Mouse (Mus musculus) ES-Bruce4 (cell line): ENCODE measurements around the gene Elf2.
A peak's percentile ranks its signal among the peaks of the same experiment; 100 is the strongest.

Experiments
- CTCF ChIP-seq: IDR thresholded peaks from one replicate; pipeline ENCODE4 v1.8.1; 2011; ENCODE audit warnings: low read depth, low read length
- EP300 ChIP-seq: IDR thresholded peaks from 2 replicates; pipeline ENCODE4 v1.6.1; 2011; ENCODE audit warnings: low read depth, low read length; ENCODE audit not compliant: insufficient read depth
- POLR2A ChIP-seq: IDR thresholded peaks from one replicate; pipeline ENCODE4 v1.8.1; 2011; ENCODE audit warnings: low read length; ENCODE audit not compliant: insufficient read depth

GRCm38 (mm10) chr3:51375307-51376265 lies 35.1 kb upstream of the Elf2 start:
- TF ChIP-seq POLR2A, result no peak
- peak; percentile 28 for TF ChIP-seq CTCF
- TF ChIP-seq EP300, result no peak
